Mouse (Mus musculus) testis, postnatal 10 days (tissue): ENCODE results near the gene Olfr819.
"Not testable (repeated sequence)": the region's sequence is repeated elsewhere in the genome, so short reads cannot be mapped to it uniquely, and the experiment has no call there.

Experiments
- DNase-seq: peaks from one replicate; pipeline ENCODE4 v3.0.0; 2021; ENCODE audit warnings: low spot score

The Olfr819 gene

GRCm38 (mm10) chr10:129967166-129967565 is at the start of gene Olfr819:
Gene Olfr819, minus strand, starts transcription at chr10:129967266.
- not testable (repeated sequence) for DNase-seq

- no peak for DNase-seq
These were observed 45.3 kb upstream of the Olfr819 start, which contains the start of gene Olfr820 for GRCm38 (mm10) chr10:130012321-130012720. Gene Olfr820, plus strand, starts transcription at chr10:130012621.

- DNase-seq, result not testable (repeated sequence)
These were observed 38.3 kb upstream of the Olfr819 start for GRCm38 (mm10) chr10:130005366-130005765.

- DNase-seq, result not testable (repeated sequence)
These were observed 37.0 kb upstream of the Olfr819 start for GRCm38 (mm10) chr10:130004104-130004503.

GRCm38 (mm10) chr10:129984962-129985361 is 17.9 kb upstream of the Olfr819 start, which contains the start of gene Gm10310:
Gene Gm10310, minus strand, starts transcription at chr10:129985062.
- DNase-seq, result not testable (repeated sequence)

- DNase-seq, result not testable (repeated sequence)
These were observed 14.8 kb upstream of the Olfr819 start for GRCm38 (mm10) chr10:129981867-129982266.

- DNase-seq, result not testable (repeated sequence)
These were observed 9.0 kb upstream of the Olfr819 start, which contains the start of gene Olfr247 for GRCm38 (mm10) chr10:129976040-129976439. Gene Olfr247, minus strand, starts transcription at chr10:129976140.

- DNase-seq, result not testable (repeated sequence)
These were observed 5.9 kb upstream of the Olfr819 start for GRCm38 (mm10) chr10:129972994-129973393.

- DNase-seq, result not testable (repeated sequence)
These were observed 834 bp downstream of the Olfr819 start for GRCm38 (mm10) chr10:129966232-129966631.

GRCm38 (mm10) chr10:129949000-129949399 is 18.1 kb downstream of the Olfr819 start, which contains the start of gene Olfr818:
Gene Olfr818, minus strand, starts transcription at chr10:129949100.
- DNase-seq, result no peak

- no peak for DNase-seq
These were observed 51.6 kb downstream of the Olfr819 start, which contains the start of gene Olfr816 for GRCm38 (mm10) chr10:129915497-129915896. Gene Olfr816, minus strand, starts transcription at chr10:129915597.
